Mouse (Mus musculus) thymus, adult 2 months (tissue): ENCODE results near the gene Erbb3.

Experiments
- CTCF ChIP-seq: fragments of 200-500 bp; IDR thresholded peaks from 2 replicates; pipeline ENCODE4 v1.5.1; 2012; ENCODE audit warnings: mild to moderate bottlenecking, control low read depth, low read length, moderate library complexity, borderline replicate concordance; ENCODE audit not compliant: control insufficient read depth, poor library complexity, insufficient read depth; ENCODE audit errors: extremely low read depth
- POLR2A ChIP-seq: fragments of 200-500 bp; IDR thresholded peaks from 2 replicates; pipeline ENCODE4 v1.6.1; 2012; ENCODE audit warnings: mild to moderate bottlenecking, low read length, control low read depth, moderate library complexity; ENCODE audit not compliant: control insufficient read depth, poor library complexity, insufficient read depth; ENCODE audit errors: extremely low read depth

- TF ChIP-seq CTCF = no peak
- TF ChIP-seq POLR2A = no peak
Measured at GRCm38 (mm10) chr10:128544674-128545569, 44.5 kb downstream of the Erbb3 start.
